Mouse (Mus musculus): ENCODE results near the gene Ptbp3. TPM values are rescaled to one million over a fixed set of nuclear protein-coding genes. Genes with fewer than 3 reads are reported as not detected.

Ptbp3 gene
- polyA plus RNA-seq, 1 experiment from 2014 or later: 19.7 TPM

DNA sequence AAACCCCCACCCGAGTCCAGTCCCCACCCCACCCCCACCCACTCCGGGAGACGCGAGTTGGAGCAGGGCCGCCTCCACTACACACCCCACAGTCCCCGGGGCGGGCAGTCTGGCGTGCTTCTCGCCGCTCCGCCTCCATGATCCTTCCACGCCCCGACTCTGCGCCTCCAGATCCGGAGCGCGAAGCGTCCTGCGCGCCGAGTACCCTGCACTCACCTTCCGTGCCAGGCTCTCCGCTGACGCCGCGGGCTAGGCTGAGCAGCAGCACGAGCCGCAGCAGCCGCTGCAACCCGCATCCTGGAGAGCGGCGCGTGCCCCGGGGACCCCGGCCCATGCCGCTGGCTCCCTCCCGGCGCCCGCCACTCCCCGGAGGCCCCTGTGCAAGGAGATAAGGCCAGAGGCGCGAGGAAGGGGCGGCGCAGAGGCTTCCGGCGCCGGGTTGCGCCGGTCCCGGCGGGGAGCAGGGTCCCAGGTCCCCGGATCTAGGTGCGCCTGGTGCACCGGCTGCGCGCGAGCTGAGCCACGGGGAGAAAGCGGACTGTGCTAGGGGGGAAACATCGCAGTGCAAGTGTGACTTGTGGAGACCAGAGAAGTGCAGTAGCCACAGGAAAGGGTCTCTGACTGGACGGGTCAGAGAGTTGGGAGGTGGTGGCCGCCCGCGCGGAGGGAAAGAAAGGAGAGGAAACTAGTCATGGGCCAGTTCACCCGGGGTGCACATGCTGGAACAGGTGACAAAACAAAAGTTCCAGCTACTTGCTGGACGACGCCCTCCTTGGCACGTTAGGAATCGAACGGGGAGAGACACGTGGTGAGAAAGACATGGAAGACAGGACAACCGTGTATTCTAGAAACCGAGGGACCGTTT, 110.9 kb downstream of the Ptbp3 start, which contains the start of gene Susd1:
Susd1 (minus strand) TSS at position 644 of the 865 bp plus-strand sequence.
- WGBS: under 1% methylated on average over 74 of the region's 75 CpGs
- peaks cover 14% of the 10 kb centered on the region for H3K4me1 ChIP-seq
- no peaks in the 10 kb centered on the region for H3K36me3 ChIP-seq
- H3K27me3 ChIP-seq (ENCODE audit: low read depth, poor library complexity, severe bottlenecking): peaks cover 49% of the 10 kb centered on the region
- H3K27ac ChIP-seq (replicated peaks): peak within 1 kb of the TSS; percentile 81
- peak within 1 kb of the TSS; percentile 73 for H3K4me3 ChIP-seq
- no peaks in the 10 kb centered on the region for H3K9me3 ChIP-seq (replicated peaks)
- DNase-seq (ENCODE audit: low spot score): peak; percentile 71

DNA sequence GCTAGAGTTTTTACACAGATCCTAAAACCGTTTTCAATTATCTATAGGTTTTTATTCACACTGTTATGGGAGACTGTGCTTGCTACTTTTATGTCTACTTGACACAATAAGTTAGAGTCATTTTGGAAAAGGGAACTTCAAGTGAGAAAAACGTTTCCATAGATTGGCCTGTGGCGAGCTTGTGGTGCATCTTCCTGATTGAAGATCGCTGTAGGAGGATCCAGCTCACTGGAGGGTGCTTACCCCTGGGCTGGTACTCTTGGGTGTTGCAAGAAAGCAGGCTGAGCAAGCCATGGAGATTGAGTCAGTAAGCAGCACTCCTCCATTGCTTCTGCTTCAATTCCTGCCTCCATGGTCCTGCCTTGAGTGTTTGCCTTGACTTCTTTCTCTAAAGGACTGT, 113.2 kb downstream of the Ptbp3 start:
- Histone ChIP-seq H3K27ac (replicated peaks) (no peak overlapping the region), H3K4me3 (no peak overlapping the region), H3K9me3 (replicated peaks) (no peaks in the 10 kb centered on the region), H3K4me1 (peaks cover 14% of the 10 kb centered on the region), H3K36me3 (no peaks in the 10 kb centered on the region), H3K27me3 (ENCODE audit: low read depth, poor library complexity, severe bottlenecking) (peaks cover 49% of the 10 kb centered on the region)
- 88% methylated on average over 4 of the region's 4 CpGs for WGBS
- no peak for DNase-seq (ENCODE audit: low spot score)

DNA sequence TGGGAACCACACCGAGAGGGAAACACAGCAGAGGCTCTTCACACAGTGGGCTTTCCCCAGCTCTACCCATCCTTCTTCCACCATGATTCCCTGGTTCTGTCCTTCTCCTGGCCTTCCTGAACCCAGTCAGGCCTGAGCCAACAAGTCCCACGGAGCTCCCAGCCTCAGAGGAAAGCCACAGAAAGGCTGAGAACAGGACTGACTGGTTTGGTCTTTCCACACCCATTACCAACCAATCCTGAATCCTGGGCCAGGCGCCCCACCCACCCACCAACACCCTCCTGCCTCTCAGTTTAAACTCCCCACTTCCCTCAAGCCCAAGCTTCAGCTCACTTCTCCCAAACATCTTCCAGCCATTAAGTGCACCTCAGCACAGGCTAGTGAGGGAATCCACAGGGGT, 115.1 kb downstream of the Ptbp3 start:
- no peak overlapping the region for H3K27ac ChIP-seq (replicated peaks)
- DNase-seq (ENCODE audit: low spot score): no peak
- H3K4me1 ChIP-seq: peaks cover 14% of the 10 kb centered on the region
- peaks cover 30% of the 10 kb centered on the region for H3K27me3 ChIP-seq (ENCODE audit: low read depth, poor library complexity, severe bottlenecking)
- H3K4me3 ChIP-seq: no peak overlapping the region
- H3K9me3 ChIP-seq (replicated peaks): no peaks in the 10 kb centered on the region
- no peaks in the 10 kb centered on the region for H3K36me3 ChIP-seq
- WGBS: 64% methylated on average over 3 of the region's 3 CpGs

DNA sequence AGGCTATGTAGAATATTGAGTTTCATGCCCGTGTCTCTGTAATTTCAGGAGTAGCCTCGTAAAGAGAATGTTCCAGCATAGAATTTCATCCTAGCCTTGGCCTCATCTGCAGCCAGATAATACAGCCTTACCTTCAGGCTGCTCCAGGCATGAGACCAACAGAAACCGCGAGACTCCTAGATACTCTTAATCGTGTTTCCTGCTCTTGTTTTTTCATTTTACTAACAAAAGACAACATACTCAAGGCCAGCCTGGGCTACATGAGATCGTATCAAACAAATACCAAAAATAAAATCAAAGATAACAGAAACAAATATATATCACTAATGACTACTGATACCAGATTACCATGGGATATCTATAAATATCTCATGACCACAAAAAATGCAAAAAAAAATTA, 120.0 kb downstream of the Ptbp3 start:
- H3K4me1 ChIP-seq: no peaks in the 10 kb centered on the region
- WGBS: 87% methylated on average over 6 of the region's 6 CpGs
- H3K27ac ChIP-seq (replicated peaks): no peak overlapping the region
- no peaks in the 10 kb centered on the region for H3K27me3 ChIP-seq (ENCODE audit: low read depth, poor library complexity, severe bottlenecking)
- no peaks in the 10 kb centered on the region for H3K9me3 ChIP-seq (replicated peaks)
- no peaks in the 10 kb centered on the region for H3K36me3 ChIP-seq
- DNase-seq (ENCODE audit: low spot score): no peak
- H3K4me3 ChIP-seq: no peak overlapping the region

DNA sequence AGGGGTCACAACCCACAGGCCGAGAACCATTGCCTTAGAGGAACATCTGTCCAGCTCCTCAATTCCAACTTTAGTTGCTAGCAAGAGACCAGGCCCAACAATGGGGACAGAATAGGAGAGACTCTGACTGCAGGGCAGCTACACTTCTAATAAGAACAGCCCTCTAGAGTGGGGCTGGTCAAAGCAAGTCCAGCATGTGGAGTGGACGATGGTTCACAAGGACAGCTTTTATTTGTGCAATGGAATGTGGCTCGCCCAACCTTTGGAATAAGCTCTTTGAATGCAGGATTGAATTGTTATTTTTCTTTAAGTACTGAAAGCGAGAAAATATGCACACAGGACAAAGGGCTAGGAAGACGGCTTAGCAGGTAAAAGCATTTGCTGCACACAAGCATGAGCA, 122.7 kb downstream of the Ptbp3 start:
- no peaks in the 10 kb centered on the region for H3K36me3 ChIP-seq
- no peak for DNase-seq (ENCODE audit: low spot score)
- peaks cover 13% of the 10 kb centered on the region for H3K4me1 ChIP-seq
- H3K4me3 ChIP-seq: no peak overlapping the region
- no peaks in the 10 kb centered on the region for H3K27me3 ChIP-seq (ENCODE audit: low read depth, poor library complexity, severe bottlenecking)
- 89% methylated on average over 5 of the region's 5 CpGs for WGBS
- no peaks in the 10 kb centered on the region for H3K9me3 ChIP-seq (replicated peaks)
- no peak overlapping the region for H3K27ac ChIP-seq (replicated peaks)

DNA sequence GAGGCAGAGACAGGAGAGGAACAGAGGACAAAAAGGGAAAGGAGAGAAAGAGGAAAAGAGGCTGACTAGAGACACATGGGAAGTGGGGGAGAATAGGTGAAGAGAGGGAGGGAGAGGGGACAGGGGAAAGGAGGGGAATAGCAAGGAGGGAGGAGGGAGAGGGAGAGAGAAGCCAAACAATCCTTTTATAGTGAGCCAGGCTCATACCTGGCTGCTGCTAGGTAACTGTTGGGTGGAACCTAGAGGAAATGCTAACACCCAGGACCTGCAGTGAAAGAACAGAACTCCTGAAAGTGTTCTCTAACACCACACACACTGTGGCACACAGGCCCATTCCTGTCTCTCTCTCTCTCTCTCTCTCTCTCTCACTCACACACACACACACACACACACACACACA, 126.4 kb downstream of the Ptbp3 start:
- Histone ChIP-seq H3K4me1 (peaks cover 17% of the 10 kb centered on the region), H3K27ac (replicated peaks) (no peak overlapping the region), H3K36me3 (no peaks in the 10 kb centered on the region), H3K9me3 (replicated peaks) (no peaks in the 10 kb centered on the region), H3K4me3 (no peak overlapping the region), H3K27me3 (ENCODE audit: low read depth, poor library complexity, severe bottlenecking) (no peaks in the 10 kb centered on the region)
- DNase-seq (ENCODE audit: low spot score): no peak

DNA sequence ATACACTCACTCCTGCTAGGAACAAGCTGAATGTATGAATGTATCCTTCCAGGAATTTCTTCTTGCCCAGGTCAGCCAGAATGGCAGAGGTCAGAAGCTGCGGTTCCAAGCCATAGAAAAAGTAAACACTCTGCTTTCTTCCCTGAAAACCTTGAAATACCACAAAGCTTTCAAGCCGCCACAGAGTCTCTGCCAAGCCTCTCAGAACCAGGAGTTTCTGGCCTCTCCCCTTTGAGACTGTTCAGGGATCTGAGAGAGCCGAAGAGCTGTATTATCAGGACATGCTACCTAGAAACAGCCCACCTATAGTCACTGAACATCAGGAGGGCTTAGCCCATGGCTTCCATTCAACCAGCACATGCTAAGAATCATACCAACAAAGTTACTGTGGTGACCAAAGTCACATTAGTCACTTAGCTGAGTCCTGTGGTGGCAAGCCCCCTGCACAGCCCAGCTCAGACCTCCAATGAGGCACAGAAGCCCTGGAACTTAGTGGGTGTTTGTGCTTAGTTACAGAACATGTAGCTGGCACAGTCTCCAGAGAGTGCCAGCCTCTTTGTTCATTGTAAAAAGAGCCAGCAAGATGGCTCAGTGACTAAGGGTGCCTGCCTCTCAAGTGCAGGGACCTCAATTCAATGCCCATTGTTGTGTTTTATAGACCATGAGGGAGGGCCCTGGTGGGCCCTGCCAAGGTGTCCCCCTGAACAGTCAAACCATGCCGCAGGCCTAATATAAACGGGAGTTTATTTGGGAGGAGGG, 127.0 kb downstream of the Ptbp3 start:
- no peaks in the 10 kb centered on the region for H3K9me3 ChIP-seq (replicated peaks)
- 59% methylated on average over 5 of the region's 5 CpGs for WGBS
- peaks cover 17% of the 10 kb centered on the region for H3K4me1 ChIP-seq
- H3K36me3 ChIP-seq: no peaks in the 10 kb centered on the region
- no peak for DNase-seq (ENCODE audit: low spot score)
- 0 out of 2 replicates have a peak overlapping the region, but pooled peaks have one; percentile 47 for H3K27ac ChIP-seq (replicated peaks)
- no peak overlapping the region for H3K4me3 ChIP-seq
- H3K27me3 ChIP-seq (ENCODE audit: low read depth, poor library complexity, severe bottlenecking): no peaks in the 10 kb centered on the region

Other genes with a start within 250 kb of the Ptbp3 start
- gene Susd1, start 110.7 kb downstream of the Ptbp3 start, polyA plus RNA-seq (2016; fragmentation: Nextera tagmentation; extraction: Ambion mirVana): 1.5 and 1.8 TPM in 2 replicates
- 22.6 and 24.7 TPM in 2 replicates for gene Hsdl2, start 32.2 kb upstream of the Ptbp3 start, polyA plus RNA-seq (2016; fragmentation: Nextera tagmentation; extraction: Ambion mirVana)
- gene E130308A19Rik, start 76.8 kb upstream of the Ptbp3 start, polyA plus RNA-seq (2016; fragmentation: Nextera tagmentation; extraction: Ambion mirVana): 51.3 and 54.0 TPM in 2 replicates

Measured in midbrain, embryonic 10.5 days (tissue).